Mouse (Mus musculus): ENCODE data around the gene Ppp1r18. TPM values are rescaled to one million over a fixed set of nuclear protein-coding genes. Genes with fewer than 3 reads are reported as not detected.

The Ppp1r18 gene
- polyA plus RNA-seq, 1 experiment from 2014 or later: 18.4 TPM

DNA sequence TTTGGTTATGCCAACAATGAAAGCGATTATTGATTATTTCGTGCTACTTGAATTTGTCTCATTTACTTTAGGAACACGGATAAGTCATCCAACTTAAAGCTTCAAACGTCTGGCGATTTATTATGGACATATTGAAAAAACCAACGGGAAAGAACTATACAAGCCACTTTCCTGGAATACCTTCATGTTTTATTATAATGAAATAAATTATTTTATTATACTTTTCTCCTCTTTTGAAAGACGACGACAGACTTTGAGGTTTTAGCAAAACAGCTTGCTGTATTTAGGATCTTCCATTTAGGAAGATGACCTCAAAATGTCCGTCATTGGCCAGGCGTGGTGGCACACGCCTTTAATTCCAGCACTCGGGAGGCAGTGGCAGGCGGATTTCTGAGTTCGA, 24.8 kb upstream of the Ppp1r18 start:
- peaks cover 17% of the 10 kb centered on the region for H3K4me1 ChIP-seq (ENCODE audit: control insufficient read depth, insufficient read depth, low read length)
- peak overlapping the region; percentile 3; the same call in 1 of the 2 replicates for H3K9ac ChIP-seq (ENCODE audit: low read depth, low read length)
- H3K4me3 ChIP-seq (ENCODE audit: low read depth, low read length): peak overlapping the region; percentile 59
- peak overlapping the region; percentile 52 for H3K4me2 ChIP-seq (ENCODE audit: low read length)
- H3K36me3 ChIP-seq (ENCODE audit: control insufficient read depth, insufficient read depth, low read length): peaks cover 3% of the 10 kb centered on the region; the same call in 1 of the 2 replicates
- ATAC-seq: no peak
- no peaks in the 10 kb centered on the region for H3K9me3 ChIP-seq (replicated peaks; ENCODE audit: control insufficient read depth, low read length, poor library complexity, severe bottlenecking)
- 58% methylated on average over 14 of the region's 14 CpGs for WGBS
- peak overlapping the region; percentile 61 for H3K27ac ChIP-seq (ENCODE audit: low read length)
- H3K27me3 ChIP-seq (ENCODE audit: control insufficient read depth, insufficient read depth, low read depth, low read length): no peaks in the 10 kb centered on the region

GRCm38 (mm10) chr17:35841076-35841950, 24.1 kb upstream of the Ppp1r18 start, which contains the start of gene Mdc1:
Gene Mdc1 (plus strand): TSS chr17:35841515.
- peak within 1 kb of the TSS; percentile 66 for H3K27ac ChIP-seq (ENCODE audit: low read length)
- H3K4me3 ChIP-seq (ENCODE audit: low read depth, low read length): peak within 1 kb of the TSS; percentile 59
- under 1% methylated on average over 59 of the region's 59 CpGs for WGBS
- H3K27me3 ChIP-seq (ENCODE audit: control insufficient read depth, insufficient read depth, low read depth, low read length): no peaks in the 10 kb centered on the region
- peaks cover 3% of the 10 kb centered on the region; the same call in 1 of the 2 replicates for H3K36me3 ChIP-seq (ENCODE audit: control insufficient read depth, insufficient read depth, low read length)
- H3K4me2 ChIP-seq (ENCODE audit: low read length): peak within 1 kb of the TSS; percentile 65
- H3K9ac ChIP-seq (ENCODE audit: low read depth, low read length): peak within 1 kb of the TSS; percentile 47
- H3K9me3 ChIP-seq (replicated peaks; ENCODE audit: control insufficient read depth, low read length, poor library complexity, severe bottlenecking): no peaks in the 10 kb centered on the region
- peaks cover 12% of the 10 kb centered on the region for H3K4me1 ChIP-seq (ENCODE audit: control insufficient read depth, insufficient read depth, low read length)
- ATAC-seq: peak; percentile 91

DNA sequence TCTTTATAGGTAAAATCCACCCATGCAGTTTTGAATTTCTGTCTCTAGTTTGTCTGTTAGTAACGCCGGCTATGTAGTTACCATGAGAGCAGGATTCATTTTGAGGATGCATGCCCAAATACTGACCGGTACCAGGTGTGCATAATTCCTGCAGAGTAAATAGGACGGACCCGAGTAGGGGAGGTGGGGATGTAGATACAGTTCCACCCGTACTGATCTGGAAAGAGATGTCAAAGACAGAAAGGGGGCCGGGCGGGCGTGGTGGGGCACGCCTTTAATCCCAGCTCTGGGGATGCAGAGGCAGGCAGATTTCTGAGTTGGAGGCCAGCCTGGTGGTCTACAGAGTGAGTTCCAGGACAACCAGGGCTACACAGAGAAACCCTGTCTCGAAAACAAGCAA, 23.4 kb upstream of the Ppp1r18 start:
- Histone ChIP-seq H3K9ac (ENCODE audit: low read depth, low read length) (peak overlapping the region; percentile 47), H3K27me3 (ENCODE audit: control insufficient read depth, insufficient read depth, low read depth, low read length) (no peaks in the 10 kb centered on the region), H3K27ac (ENCODE audit: low read length) (peak overlapping the region; percentile 66; the same call in 1 of the 2 replicates), H3K4me2 (ENCODE audit: low read length) (peak overlapping the region; percentile 65), H3K4me3 (ENCODE audit: low read depth, low read length) (peak overlapping the region; percentile 59), H3K36me3 (ENCODE audit: control insufficient read depth, insufficient read depth, low read length) (peaks cover 3% of the 10 kb centered on the region; the same call in 1 of the 2 replicates), H3K4me1 (ENCODE audit: control insufficient read depth, insufficient read depth, low read length) (peaks cover 12% of the 10 kb centered on the region), H3K9me3 (replicated peaks; ENCODE audit: control insufficient read depth, low read length, poor library complexity, severe bottlenecking) (no peaks in the 10 kb centered on the region)
- WGBS: 21% methylated on average over 11 of the region's 11 CpGs
- ATAC-seq: no peak

- Histone ChIP-seq H3K4me1 (ENCODE audit: control insufficient read depth, insufficient read depth, low read length) (peaks cover 12% of the 10 kb centered on the region), H3K9ac (ENCODE audit: low read depth, low read length) (no peak overlapping the region), H3K27me3 (ENCODE audit: control insufficient read depth, insufficient read depth, low read depth, low read length) (no peaks in the 10 kb centered on the region), H3K9me3 (replicated peaks; ENCODE audit: control insufficient read depth, low read length, poor library complexity, severe bottlenecking) (no peaks in the 10 kb centered on the region), H3K27ac (ENCODE audit: low read length) (no peak overlapping the region), H3K4me2 (ENCODE audit: low read length) (no peak overlapping the region), H3K4me3 (ENCODE audit: low read depth, low read length) (no peak overlapping the region), H3K36me3 (ENCODE audit: control insufficient read depth, insufficient read depth, low read length) (peaks cover 14% of the 10 kb centered on the region; the same call in 1 of the 2 replicates)
- 93% methylated on average over 3 of the region's 3 CpGs for WGBS
- no peak for ATAC-seq
Measured at GRCm38 (mm10) chr17:35843514-35843913, 21.9 kb upstream of the Ppp1r18 start.

- Histone ChIP-seq H3K27me3 (ENCODE audit: control insufficient read depth, insufficient read depth, low read depth, low read length) (no peaks in the 10 kb centered on the region), H3K4me3 (ENCODE audit: low read depth, low read length) (no peak overlapping the region), H3K4me1 (ENCODE audit: control insufficient read depth, insufficient read depth, low read length) (no peaks in the 10 kb centered on the region), H3K36me3 (ENCODE audit: control insufficient read depth, insufficient read depth, low read length) (peaks cover 34% of the 10 kb centered on the region), H3K9me3 (replicated peaks; ENCODE audit: control insufficient read depth, low read length, poor library complexity, severe bottlenecking) (no peaks in the 10 kb centered on the region), H3K27ac (ENCODE audit: low read length) (no peak overlapping the region), H3K4me2 (ENCODE audit: low read length) (no peak overlapping the region), H3K9ac (ENCODE audit: low read depth, low read length) (0 out of 2 replicates have a peak overlapping the region, but pooled peaks have one; percentile 20)
- no peak for ATAC-seq
- 57% methylated on average over 1 of the region's 1 CpGs for WGBS
Measured at GRCm38 (mm10) chr17:35848112-35848511, 17.3 kb upstream of the Ppp1r18 start.

DNA sequence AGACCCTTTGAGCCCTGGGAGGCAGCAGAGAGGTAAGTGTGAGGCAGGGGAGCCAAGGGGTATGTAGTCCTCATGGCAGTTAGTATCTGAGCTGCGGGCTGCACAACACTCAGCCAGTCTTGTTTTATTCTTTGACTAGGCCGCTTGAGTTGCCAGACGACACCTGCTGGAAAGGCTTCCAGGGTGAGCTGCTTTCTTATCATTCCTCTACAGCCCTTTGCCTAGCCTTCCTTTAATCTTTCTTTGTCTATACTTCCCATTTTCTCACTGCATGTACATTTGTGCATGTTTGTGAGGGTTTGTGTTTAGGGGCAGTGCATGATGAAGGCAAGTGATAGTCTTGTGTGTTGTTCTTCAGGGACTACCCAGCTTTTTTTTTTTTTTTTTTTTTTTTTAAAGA, 14.4 kb upstream of the Ppp1r18 start:
- no peaks in the 10 kb centered on the region for H3K9me3 ChIP-seq (replicated peaks; ENCODE audit: control insufficient read depth, low read length, poor library complexity, severe bottlenecking)
- H3K27ac ChIP-seq (ENCODE audit: low read length): no peak overlapping the region
- no peaks in the 10 kb centered on the region for H3K4me1 ChIP-seq (ENCODE audit: control insufficient read depth, insufficient read depth, low read length)
- H3K36me3 ChIP-seq (ENCODE audit: control insufficient read depth, insufficient read depth, low read length): peaks cover 34% of the 10 kb centered on the region
- no peak overlapping the region for H3K9ac ChIP-seq (ENCODE audit: low read depth, low read length)
- ATAC-seq: no peak
- no peak overlapping the region for H3K4me3 ChIP-seq (ENCODE audit: low read depth, low read length)
- WGBS: 88% methylated on average over 3 of the region's 3 CpGs
- H3K4me2 ChIP-seq (ENCODE audit: low read length): no peak overlapping the region
- H3K27me3 ChIP-seq (ENCODE audit: control insufficient read depth, insufficient read depth, low read depth, low read length): no peaks in the 10 kb centered on the region

- Histone ChIP-seq H3K4me1 (ENCODE audit: control insufficient read depth, insufficient read depth, low read length) (peaks cover 8% of the 10 kb centered on the region), H3K27me3 (ENCODE audit: control insufficient read depth, insufficient read depth, low read depth, low read length) (no peaks in the 10 kb centered on the region), H3K9ac (ENCODE audit: low read depth, low read length) (no peak overlapping the region), H3K27ac (ENCODE audit: low read length) (no peak overlapping the region), H3K36me3 (ENCODE audit: control insufficient read depth, insufficient read depth, low read length) (peaks cover 5% of the 10 kb centered on the region; the same call in 1 of the 2 replicates), H3K9me3 (replicated peaks; ENCODE audit: control insufficient read depth, low read length, poor library complexity, severe bottlenecking) (no peaks in the 10 kb centered on the region), H3K4me3 (ENCODE audit: low read depth, low read length) (no peak overlapping the region), H3K4me2 (ENCODE audit: low read length) (no peak overlapping the region)
- 94% methylated on average over 1 of the region's 1 CpGs for WGBS
- no peak for ATAC-seq
Measured at GRCm38 (mm10) chr17:35859371-35859770, 6.0 kb upstream of the Ppp1r18 start.

GRCm38 (mm10) chr17:35859835-35860234, 5.6 kb upstream of the Ppp1r18 start:
- 72% methylated on average over 2 of the region's 2 CpGs for WGBS
- no peak for ATAC-seq
- H3K9me3 ChIP-seq (replicated peaks; ENCODE audit: control insufficient read depth, low read length, poor library complexity, severe bottlenecking): no peaks in the 10 kb centered on the region
- no peak overlapping the region for H3K9ac ChIP-seq (ENCODE audit: low read depth, low read length)
- H3K36me3 ChIP-seq (ENCODE audit: control insufficient read depth, insufficient read depth, low read length): peaks cover 5% of the 10 kb centered on the region; the same call in 1 of the 2 replicates
- H3K4me3 ChIP-seq (ENCODE audit: low read depth, low read length): no peak overlapping the region
- no peaks in the 10 kb centered on the region for H3K27me3 ChIP-seq (ENCODE audit: control insufficient read depth, insufficient read depth, low read depth, low read length)
- no peak overlapping the region for H3K4me2 ChIP-seq (ENCODE audit: low read length)
- H3K27ac ChIP-seq (ENCODE audit: low read length): no peak overlapping the region
- H3K4me1 ChIP-seq (ENCODE audit: control insufficient read depth, insufficient read depth, low read length): peaks cover 12% of the 10 kb centered on the region

- H3K27me3 ChIP-seq (ENCODE audit: control insufficient read depth, insufficient read depth, low read depth, low read length): no peaks in the 10 kb centered on the region
- peak; percentile 3 for ATAC-seq
- H3K9ac ChIP-seq (ENCODE audit: low read depth, low read length): peak overlapping the region; percentile 86
- peak overlapping the region; percentile 83 for H3K4me3 ChIP-seq (ENCODE audit: low read depth, low read length)
- peak overlapping the region; percentile 94 for H3K27ac ChIP-seq (ENCODE audit: low read length)
- peaks cover 5% of the 10 kb centered on the region; the same call in 1 of the 2 replicates for H3K36me3 ChIP-seq (ENCODE audit: control insufficient read depth, insufficient read depth, low read length)
- peaks cover 14% of the 10 kb centered on the region for H3K4me1 ChIP-seq (ENCODE audit: control insufficient read depth, insufficient read depth, low read length)
- H3K4me2 ChIP-seq (ENCODE audit: low read length): peak overlapping the region; percentile 70
- WGBS: 5% methylated on average over 12 of the region's 12 CpGs
- no peaks in the 10 kb centered on the region for H3K9me3 ChIP-seq (replicated peaks; ENCODE audit: control insufficient read depth, low read length, poor library complexity, severe bottlenecking)
Measured at GRCm38 (mm10) chr17:35860831-35861197, 4.6 kb upstream of the Ppp1r18 start.

Data from midbrain, embryonic 16.5 days (tissue).